Mouse (Mus musculus): ENCODE data around the gene Dazl. TPM values are rescaled to one million over a fixed set of nuclear protein-coding genes. Genes with fewer than 3 reads are reported as not detected.

The Dazl gene
- polyA plus RNA-seq, 1 experiment, result 53.1 TPM

DNA sequence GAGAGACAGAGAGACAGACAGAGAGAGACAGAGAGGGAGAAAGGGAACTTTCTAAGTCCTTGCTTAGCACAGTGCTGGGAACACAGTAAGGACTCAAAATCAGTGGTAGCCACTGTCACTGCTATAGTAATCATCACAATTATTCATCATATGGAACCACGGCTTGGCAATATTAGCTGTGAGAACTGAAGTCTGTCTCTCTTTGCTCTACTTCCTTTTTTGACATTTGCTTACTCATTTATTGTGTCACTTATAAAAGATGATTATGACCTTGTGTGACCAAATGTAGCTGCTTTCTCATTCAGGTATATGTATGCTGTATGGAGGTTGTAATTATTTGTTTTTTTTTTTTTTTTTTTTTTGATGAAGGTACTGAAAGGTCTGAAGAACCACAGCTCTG, 36.8 kb upstream of the Dazl start:
- H3K27ac ChIP-seq (ENCODE audit: control insufficient read depth, insufficient read depth, low read depth, low read length), result no peak overlapping the region
- peaks cover 11% of the 10 kb centered on the region for H3K4me1 ChIP-seq (ENCODE audit: control insufficient read depth, insufficient read depth, low read length)
- no peak overlapping the region for H3K4me3 ChIP-seq (ENCODE audit: control insufficient read depth, low read depth, low read length)
- no peak for TF ChIP-seq CTCF (IDR thresholded peaks at IDR 0.05; ENCODE audit: control insufficient read depth, insufficient read depth, insufficient replicate concordance, low read depth, low read length)
- no peaks in the 10 kb centered on the region for H3K27me3 ChIP-seq (ENCODE audit: control insufficient read depth, insufficient read depth, low read length)
- no peaks in the 10 kb centered on the region for H3K36me3 ChIP-seq (ENCODE audit: control insufficient read depth, insufficient read depth, low read length)

DNA sequence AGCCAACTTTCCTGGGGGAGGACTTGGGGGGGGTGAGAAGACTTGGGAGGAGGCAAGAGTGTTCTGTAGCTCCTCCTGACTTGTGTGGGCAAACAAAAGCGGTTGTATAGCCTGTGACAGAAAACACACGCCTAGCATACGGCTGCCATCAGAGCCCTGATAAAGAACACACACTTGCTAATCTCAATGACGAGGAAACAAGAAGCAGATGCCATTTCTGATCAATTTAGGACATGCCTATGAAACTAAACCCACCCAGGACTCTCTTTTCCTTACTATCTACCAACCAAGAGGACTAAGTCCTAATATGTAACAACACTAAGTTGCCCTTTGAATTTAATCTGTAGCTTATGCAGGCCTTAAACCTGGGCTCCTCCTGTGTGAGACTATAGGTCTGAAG, 31.2 kb upstream of the Dazl start:
- Histone ChIP-seq H3K27me3 (ENCODE audit: control insufficient read depth, insufficient read depth, low read length) (no peaks in the 10 kb centered on the region), H3K27ac (ENCODE audit: control insufficient read depth, insufficient read depth, low read depth, low read length) (no peak overlapping the region), H3K4me3 (ENCODE audit: control insufficient read depth, low read depth, low read length) (no peak overlapping the region), H3K36me3 (ENCODE audit: control insufficient read depth, insufficient read depth, low read length) (no peaks in the 10 kb centered on the region), H3K4me1 (ENCODE audit: control insufficient read depth, insufficient read depth, low read length) (peaks cover under 1% of the 10 kb centered on the region)
- TF ChIP-seq CTCF (IDR thresholded peaks at IDR 0.05; ENCODE audit: control insufficient read depth, insufficient read depth, insufficient replicate concordance, low read depth, low read length), result no peak
- TF ChIP-seq POLR2A (IDR thresholded peaks at IDR 0.05; ENCODE audit: control insufficient read depth, low read depth, low read length), result no peak

DNA sequence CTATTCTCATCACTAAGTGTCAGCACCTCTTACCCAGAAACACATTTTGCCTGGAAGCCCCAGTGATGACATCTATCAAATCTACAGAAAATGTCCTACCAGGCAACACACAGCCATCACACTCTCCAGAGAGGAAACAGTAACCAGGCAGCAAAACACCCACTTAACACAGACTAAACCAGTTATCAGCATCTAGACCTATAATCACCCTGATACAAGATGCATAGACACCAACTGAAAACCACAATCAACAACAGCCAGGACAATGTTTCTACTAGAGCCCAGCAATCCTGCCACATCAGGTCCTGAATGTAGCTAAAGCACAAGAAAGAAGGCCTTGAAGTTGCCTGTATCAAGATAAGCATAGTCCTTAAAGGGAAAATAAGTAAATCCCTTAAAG, 25.4 kb upstream of the Dazl start:
- Histone ChIP-seq H3K27me3 (ENCODE audit: control insufficient read depth, insufficient read depth, low read length) (no peaks in the 10 kb centered on the region), H3K36me3 (ENCODE audit: control insufficient read depth, insufficient read depth, low read length) (no peaks in the 10 kb centered on the region), H3K4me3 (ENCODE audit: control insufficient read depth, low read depth, low read length) (no peak overlapping the region), H3K27ac (ENCODE audit: control insufficient read depth, insufficient read depth, low read depth, low read length) (no peak overlapping the region; the same call in 1 of the 2 replicates), H3K4me1 (ENCODE audit: control insufficient read depth, insufficient read depth, low read length) (no peaks in the 10 kb centered on the region)
- TF ChIP-seq POLR2A (IDR thresholded peaks at IDR 0.05; ENCODE audit: control insufficient read depth, low read depth, low read length) (no peak), CTCF (IDR thresholded peaks at IDR 0.05; ENCODE audit: control insufficient read depth, insufficient read depth, insufficient replicate concordance, low read depth, low read length) (no peak)

DNA sequence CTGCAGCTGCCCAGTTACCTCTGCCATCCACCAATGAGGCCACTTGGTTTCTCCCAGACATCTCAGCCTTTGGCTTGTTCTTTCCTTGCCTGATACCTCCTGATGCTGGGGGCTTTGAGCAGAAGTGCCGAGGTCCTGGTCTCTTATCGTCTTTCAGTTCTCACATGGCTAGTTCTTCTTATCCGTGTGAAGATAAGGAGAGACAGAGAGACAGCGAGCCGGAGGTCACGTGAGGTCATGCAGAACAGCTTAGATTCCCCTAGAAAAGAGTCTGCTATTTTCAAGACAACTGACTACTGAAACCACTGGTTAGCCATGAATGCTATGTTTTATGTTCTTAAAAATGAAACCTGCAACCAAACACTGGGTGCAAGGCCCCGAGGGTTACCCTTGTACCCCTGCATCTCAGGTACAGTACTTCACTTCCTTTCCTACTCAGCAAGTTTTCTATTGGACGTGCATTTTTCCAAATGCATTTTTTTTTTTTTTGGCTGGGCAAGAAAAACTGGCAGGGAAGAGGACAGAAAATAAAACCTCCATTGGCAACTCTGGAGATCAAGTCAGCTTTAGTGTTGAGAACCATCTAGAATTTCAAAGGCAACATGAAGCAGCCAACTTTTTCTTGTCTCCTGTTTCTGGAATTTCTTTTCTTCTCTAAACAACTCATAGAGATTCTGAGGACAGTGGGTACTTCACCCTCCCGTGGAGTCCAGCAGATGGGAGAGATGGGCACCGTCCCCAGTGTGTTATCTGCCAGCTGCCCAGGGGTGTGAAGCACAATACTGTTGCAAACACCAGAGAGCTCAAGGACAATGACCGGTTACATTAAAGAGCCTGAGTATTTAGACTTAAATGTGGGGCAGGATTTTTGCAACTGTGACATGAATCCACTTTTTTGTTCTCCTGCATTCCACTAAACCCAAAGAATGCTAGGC, 23.0 kb upstream of the Dazl start:
- Histone ChIP-seq H3K27ac (ENCODE audit: control insufficient read depth, insufficient read depth, low read depth, low read length) (0 out of 2 replicates have a peak overlapping the region, but pooled peaks have one; percentile 11), H3K4me3 (ENCODE audit: control insufficient read depth, low read depth, low read length) (no peak overlapping the region)
- TF ChIP-seq CTCF (IDR thresholded peaks at IDR 0.05; ENCODE audit: control insufficient read depth, insufficient read depth, insufficient replicate concordance, low read depth, low read length), result no peak
- no peak for TF ChIP-seq POLR2A (IDR thresholded peaks at IDR 0.05; ENCODE audit: control insufficient read depth, low read depth, low read length)

DNA sequence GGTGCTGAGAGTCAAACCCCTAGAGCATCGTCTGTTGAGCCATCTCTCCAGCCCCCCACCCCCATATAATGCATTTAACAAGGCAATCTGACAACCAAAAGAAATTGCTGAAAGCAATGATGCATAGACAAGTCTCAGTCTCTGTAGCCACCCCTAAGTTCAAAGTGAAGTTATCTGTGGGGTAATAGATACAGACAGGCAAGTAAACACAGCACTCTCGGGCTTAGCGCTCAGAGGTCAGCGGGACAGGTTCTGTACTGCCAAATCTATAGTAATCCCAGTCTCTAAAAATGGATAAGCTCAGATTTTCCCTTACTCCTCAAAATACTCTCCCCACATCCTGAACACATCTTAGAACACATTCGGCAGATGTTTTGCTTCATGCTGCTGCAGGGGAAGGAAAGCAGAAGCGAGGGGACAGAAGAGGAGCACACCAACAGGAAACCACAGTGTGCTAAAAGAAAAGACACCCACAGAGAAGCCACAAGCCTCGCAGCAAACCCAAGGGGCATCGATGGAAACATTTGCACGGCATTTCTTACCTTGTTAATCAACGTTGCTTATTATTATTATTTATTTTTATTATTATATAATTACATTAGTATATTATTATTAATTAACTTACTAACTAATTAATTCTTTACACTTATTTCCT, 16.8 kb upstream of the Dazl start:
- H3K4me3 ChIP-seq (ENCODE audit: control insufficient read depth, low read depth, low read length), result no peak overlapping the region
- no peak overlapping the region for H3K27ac ChIP-seq (ENCODE audit: control insufficient read depth, insufficient read depth, low read depth, low read length)
- TF ChIP-seq POLR2A (IDR thresholded peaks at IDR 0.05; ENCODE audit: control insufficient read depth, low read depth, low read length) (no peak), CTCF (IDR thresholded peaks at IDR 0.05; ENCODE audit: control insufficient read depth, insufficient read depth, insufficient replicate concordance, low read depth, low read length) (no peak)
- H3K36me3 ChIP-seq (ENCODE audit: control insufficient read depth, insufficient read depth, low read length), result no peaks in the 10 kb centered on the region
- no peaks in the 10 kb centered on the region for H3K27me3 ChIP-seq (ENCODE audit: control insufficient read depth, insufficient read depth, low read length)
- H3K4me1 ChIP-seq (ENCODE audit: control insufficient read depth, insufficient read depth, low read length), result peaks cover 2% of the 10 kb centered on the region; the same call in 1 of the 2 replicates

More for the DNA sequence above, 23.0 kb upstream of the Dazl start:
- no peaks in the 10 kb centered on the region for H3K4me1 ChIP-seq (ENCODE audit: control insufficient read depth, insufficient read depth, low read length)
- no peaks in the 10 kb centered on the region for H3K36me3 ChIP-seq (ENCODE audit: control insufficient read depth, insufficient read depth, low read length)
- no peaks in the 10 kb centered on the region for H3K27me3 ChIP-seq (ENCODE audit: control insufficient read depth, insufficient read depth, low read length)

DNA sequence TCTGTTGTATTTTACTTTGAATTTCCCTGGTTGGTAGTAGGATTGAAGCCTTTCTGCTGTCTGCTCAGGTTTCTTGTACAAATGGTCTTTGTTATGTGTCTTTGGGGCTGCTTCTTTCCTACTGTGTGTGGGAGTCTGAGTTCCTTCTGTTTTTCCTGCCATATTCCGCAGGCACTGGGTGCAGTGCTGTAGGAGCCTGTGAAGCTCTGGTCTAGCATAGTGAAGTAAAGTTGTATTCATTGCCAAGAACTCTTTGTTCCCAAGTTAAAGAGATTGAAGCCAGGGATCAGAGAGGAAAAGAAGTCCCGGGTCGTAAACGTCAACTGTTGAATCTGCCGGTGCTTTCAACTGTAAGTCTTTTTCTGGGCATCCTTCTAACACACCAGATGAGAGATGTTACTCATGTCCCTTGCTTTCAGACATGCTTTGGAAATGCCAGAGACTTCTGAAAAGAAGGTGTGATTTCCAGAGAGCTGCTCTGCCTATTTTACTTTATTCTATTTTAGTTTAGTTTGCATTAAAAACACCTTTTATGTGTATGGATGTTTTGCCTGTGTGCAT, 16.2 kb upstream of the Dazl start:
- peaks cover 2% of the 10 kb centered on the region; the same call in 1 of the 2 replicates for H3K4me1 ChIP-seq (ENCODE audit: control insufficient read depth, insufficient read depth, low read length)
- H3K27me3 ChIP-seq (ENCODE audit: control insufficient read depth, insufficient read depth, low read length), result no peaks in the 10 kb centered on the region
- no peak overlapping the region for H3K27ac ChIP-seq (ENCODE audit: control insufficient read depth, insufficient read depth, low read depth, low read length)
- no peak for TF ChIP-seq CTCF (IDR thresholded peaks at IDR 0.05; ENCODE audit: control insufficient read depth, insufficient read depth, insufficient replicate concordance, low read depth, low read length)
- TF ChIP-seq POLR2A (IDR thresholded peaks at IDR 0.05; ENCODE audit: control insufficient read depth, low read depth, low read length), result no peak
- no peak overlapping the region for H3K4me3 ChIP-seq (ENCODE audit: control insufficient read depth, low read depth, low read length)
- H3K36me3 ChIP-seq (ENCODE audit: control insufficient read depth, insufficient read depth, low read length), result no peaks in the 10 kb centered on the region

DNA sequence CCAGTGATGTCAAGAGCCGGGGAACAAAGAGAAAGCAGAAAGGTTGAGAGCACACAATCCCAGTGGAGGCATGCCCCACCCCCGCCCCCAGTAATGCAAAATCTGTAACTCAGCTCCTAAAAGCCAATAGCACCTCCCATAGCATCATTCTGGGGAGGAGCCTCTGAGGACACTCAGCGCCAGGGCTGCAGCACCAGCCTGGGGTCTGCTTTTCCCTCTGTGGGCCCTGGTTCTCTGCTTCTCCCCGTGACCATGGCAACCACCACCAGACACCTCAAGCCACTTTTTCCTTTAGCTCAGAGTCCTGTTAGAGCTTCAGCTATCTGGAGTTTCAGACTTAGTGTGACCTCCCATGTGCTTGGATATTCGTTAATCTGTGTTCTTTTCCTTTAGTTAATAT, 15.4 kb upstream of the Dazl start:
- Histone ChIP-seq H3K27ac (ENCODE audit: control insufficient read depth, insufficient read depth, low read depth, low read length) (no peak overlapping the region), H3K4me3 (ENCODE audit: control insufficient read depth, low read depth, low read length) (no peak overlapping the region), H3K36me3 (ENCODE audit: control insufficient read depth, insufficient read depth, low read length) (no peaks in the 10 kb centered on the region), H3K4me1 (ENCODE audit: control insufficient read depth, insufficient read depth, low read length) (peaks cover 2% of the 10 kb centered on the region; the same call in 1 of the 2 replicates), H3K27me3 (ENCODE audit: control insufficient read depth, insufficient read depth, low read length) (no peaks in the 10 kb centered on the region)
- TF ChIP-seq CTCF (IDR thresholded peaks at IDR 0.05; ENCODE audit: control insufficient read depth, insufficient read depth, insufficient replicate concordance, low read depth, low read length) (no peak), POLR2A (IDR thresholded peaks at IDR 0.05; ENCODE audit: control insufficient read depth, low read depth, low read length) (no peak)
